11 mouse cellular contexts compared by ENCODE assay signal in the genomic region with DNA sequence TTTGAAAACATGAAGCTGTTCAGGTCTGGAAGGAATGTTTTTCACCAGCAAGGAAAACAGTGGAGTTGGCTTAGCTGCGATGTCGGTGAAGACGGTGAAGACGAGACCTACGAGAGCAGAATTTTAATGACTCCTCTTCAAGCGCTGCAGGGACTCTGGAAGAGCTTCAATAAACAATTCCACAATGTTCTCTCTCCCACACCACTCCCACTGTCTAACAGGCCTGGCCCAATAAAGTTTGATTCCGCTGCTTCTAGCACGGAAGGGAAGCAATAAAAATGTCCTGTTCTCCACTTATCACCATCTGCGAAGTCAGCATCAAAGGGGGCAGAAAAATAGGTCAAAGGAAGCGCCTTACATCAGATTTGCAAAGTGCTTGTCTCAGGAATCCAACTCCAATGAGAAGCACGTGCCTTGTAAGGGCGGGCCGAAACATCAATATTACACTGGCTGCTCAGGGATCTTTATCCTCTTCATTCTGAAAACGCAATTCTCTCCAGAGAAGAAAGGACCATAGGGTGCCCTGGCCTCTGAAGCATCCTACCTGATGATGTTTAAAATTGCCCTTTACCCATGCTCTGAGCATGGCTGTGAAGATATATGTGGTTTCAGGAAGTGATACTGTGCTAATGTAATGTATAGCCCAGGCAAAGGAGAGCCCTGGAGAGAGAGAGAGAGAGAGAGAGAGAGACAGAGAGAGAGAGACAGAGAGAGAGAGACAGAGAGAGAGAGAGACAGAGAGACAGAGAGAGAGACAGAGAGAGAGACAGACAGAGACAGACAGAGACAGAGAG. TPM values are rescaled to one million over a fixed set of nuclear protein-coding genes. Genes with fewer than 3 reads are reported as not detected.
DNase-seq lines count a peak whose midpoint lies in the region; ATAC-seq lines count a peak whose summit lies in the region.
"Had no signal": no experiment of that assay in that cellular context is flagged by ENCODE, and none has a peak within 500 bp of the region (broad histone marks: within the 10 kb centered on the region; RNA-seq: fewer than 3 reads in every experiment).

No protein-coding gene starts in this region.

- ATAC-seq in hindbrain, embryonic 15.5 days (ENCODE audit: low FRiP score, low read depth) = peak; percentile 52; the same call in 1 of the 2 replicates
- ATAC-seq in hindbrain, embryonic 12.5 days (ENCODE audit: low FRiP score) = no peak
- ATAC-seq in neural tube, embryonic 12.5 days (ENCODE audit: low FRiP score, low read depth) = peak; percentile 69
- ATAC-seq: lung, postnatal 0 days had no signal

- H3K4me2 ChIP-seq in hindbrain, embryonic 15.5 days = peak overlapping the region; percentile 30
- H3K4me2 ChIP-seq in hindbrain, embryonic 12.5 days (replicated peaks) = no peak overlapping the region
- peak overlapping the region; percentile 42 for H3K4me2 ChIP-seq in neural tube, embryonic 12.5 days (replicated peaks)

- WGBS in hindbrain, embryonic 15.5 days = 59% methylated on average over 14 of the region's 14 CpGs
- WGBS in hindbrain, embryonic 12.5 days = 75% methylated on average over 14 of the region's 14 CpGs
- 9% methylated on average over 14 of the region's 14 CpGs for WGBS in neural tube, embryonic 12.5 days

- H3K9me3 ChIP-seq in hindbrain, embryonic 15.5 days = no peaks in the 10 kb centered on the region
- no peaks in the 10 kb centered on the region for H3K9me3 ChIP-seq in hindbrain, embryonic 12.5 days (replicated peaks)
- no peaks in the 10 kb centered on the region for H3K9me3 ChIP-seq in neural tube, embryonic 12.5 days

- no peaks in the 10 kb centered on the region for H3K36me3 ChIP-seq in hindbrain, embryonic 15.5 days
- H3K36me3 ChIP-seq in hindbrain, embryonic 12.5 days = no peaks in the 10 kb centered on the region
- H3K36me3 ChIP-seq in neural tube, embryonic 12.5 days = no peaks in the 10 kb centered on the region

- H3K27me3 ChIP-seq in hindbrain, embryonic 15.5 days = no peaks in the 10 kb centered on the region
- H3K27me3 ChIP-seq in hindbrain, embryonic 12.5 days = no peaks in the 10 kb centered on the region
- H3K27me3 ChIP-seq in neural tube, embryonic 12.5 days (replicated peaks) = no peaks in the 10 kb centered on the region
- H3K27me3 ChIP-seq: CH12.LX had no signal

- peak; percentile 78 for DNase-seq in right cerebral cortex, adult 18-20 months
- no peak for DNase-seq in right cerebral cortex, postnatal 4 days
- peak; percentile 55 for DNase-seq in layer of hippocampus, adult 9-10 months (ENCODE audit: low spot score)
- DNase-seq in adrenal gland, postnatal 25 days = no peak
- no peak for DNase-seq in lung, postnatal 10 days
- DNase-seq: thymus, adult 18-20 months had no signal

- H3K27ac ChIP-seq in hindbrain, embryonic 15.5 days (replicated peaks) = no peak overlapping the region
- H3K27ac ChIP-seq in hindbrain, embryonic 12.5 days = no peak overlapping the region
- H3K27ac ChIP-seq in neural tube, embryonic 12.5 days = no peak overlapping the region

- no peak overlapping the region for H3K4me3 ChIP-seq in hindbrain, embryonic 15.5 days
- no peak overlapping the region for H3K4me3 ChIP-seq in hindbrain, embryonic 12.5 days
- H3K4me3 ChIP-seq in neural tube, embryonic 12.5 days = no peak overlapping the region

- H3K9ac ChIP-seq in hindbrain, embryonic 15.5 days = no peak overlapping the region
- no peak overlapping the region for H3K9ac ChIP-seq in hindbrain, embryonic 12.5 days
- H3K9ac ChIP-seq in neural tube, embryonic 12.5 days = no peak overlapping the region

- peaks cover 4% of the 10 kb centered on the region; the same call in 1 of the 2 replicates for H3K4me1 ChIP-seq in hindbrain, embryonic 15.5 days (replicated peaks)
- H3K4me1 ChIP-seq in hindbrain, embryonic 12.5 days = no peaks in the 10 kb centered on the region
- no peaks in the 10 kb centered on the region; the same call in 1 of the 2 replicates for H3K4me1 ChIP-seq in neural tube, embryonic 12.5 days

RNA-seq across cellular contexts. Expression of a gene that starts 34.2 kb away (rescaled TPM):
- polyA plus RNA-seq in hindbrain, embryonic 15.5 days (2015; fragmentation: Nextera tagmentation; extraction: Ambion mirVana) = 1.2 and 1.5 TPM in 2 replicates
- 2.0 and 3.3 TPM in 2 replicates for polyA plus RNA-seq in hindbrain, embryonic 12.5 days (2016; fragmentation: Nextera tagmentation; extraction: Ambion mirVana)
- polyA plus RNA-seq in neural tube, embryonic 12.5 days (2016; fragmentation: Nextera tagmentation; extraction: Ambion mirVana) = 2.2 and 2.4 TPM in 2 replicates
- 13.9 and 17.2 TPM in 2 replicates for total RNA-seq in adrenal gland, postnatal 25 days (2021)

Comparison
In these comparisons a context has a peak if more than half of its experiments do, and no peak if none do; other contexts are left out.
1. DNase-seq: peak in right cerebral cortex, adult 18-20 months (single experiment) and layer of hippocampus, adult 9-10 months (single experiment); none in right cerebral cortex, postnatal 4 days (single experiment), adrenal gland, postnatal 25 days (single experiment) and lung, postnatal 10 days (single experiment).